Mouse (Mus musculus): ENCODE data around the gene 0610037L13Rik.
A peak's percentile ranks its signal among the peaks of the same experiment; 100 is the strongest.

The 0610037L13Rik gene

DNA sequence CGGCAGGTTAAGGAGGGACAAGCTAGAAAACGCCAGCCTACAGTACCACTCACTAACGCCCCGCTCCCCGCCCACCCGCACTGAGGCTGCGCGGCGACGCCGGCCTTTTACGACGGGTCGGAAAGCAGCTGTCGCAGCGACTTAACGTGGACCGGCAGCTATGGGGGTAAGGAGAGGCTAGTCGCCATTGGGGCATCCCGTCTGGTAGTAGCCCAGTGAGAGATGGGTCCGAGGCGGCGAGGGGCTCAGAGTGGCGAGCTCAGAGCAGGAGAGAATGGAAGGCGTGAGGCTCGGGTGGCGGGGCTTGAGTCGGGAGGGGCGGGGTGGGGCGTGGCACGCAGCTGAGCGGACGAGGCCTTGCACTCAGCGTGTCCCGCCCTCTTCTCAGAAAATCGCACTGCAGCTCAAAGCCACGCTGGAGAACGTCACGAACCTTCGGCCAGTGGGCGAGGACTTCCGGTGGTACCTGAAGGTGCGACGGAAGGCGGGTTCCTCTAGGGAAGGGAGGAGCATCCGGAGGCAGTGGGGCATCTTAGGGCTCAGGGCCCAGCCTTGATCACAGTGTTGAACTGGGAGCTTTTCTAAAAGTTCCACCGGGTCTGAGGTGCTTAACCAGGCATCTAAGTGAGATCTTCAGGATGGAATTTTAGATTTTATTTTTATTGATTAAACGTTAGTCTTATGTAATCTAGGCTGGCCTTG is at the start of gene 0610037L13Rik:
0610037L13Rik (plus strand) TSS at position 83 of the 702 bp plus-strand sequence.
- peak; percentile 91 for DNase-seq (ENCODE audit: low spot score)

- no peak for DNase-seq (ENCODE audit: low spot score)
These were observed 45.9 kb upstream of the 0610037L13Rik start for GRCm38 (mm10) chr4:107843687-107844086.

DNA sequence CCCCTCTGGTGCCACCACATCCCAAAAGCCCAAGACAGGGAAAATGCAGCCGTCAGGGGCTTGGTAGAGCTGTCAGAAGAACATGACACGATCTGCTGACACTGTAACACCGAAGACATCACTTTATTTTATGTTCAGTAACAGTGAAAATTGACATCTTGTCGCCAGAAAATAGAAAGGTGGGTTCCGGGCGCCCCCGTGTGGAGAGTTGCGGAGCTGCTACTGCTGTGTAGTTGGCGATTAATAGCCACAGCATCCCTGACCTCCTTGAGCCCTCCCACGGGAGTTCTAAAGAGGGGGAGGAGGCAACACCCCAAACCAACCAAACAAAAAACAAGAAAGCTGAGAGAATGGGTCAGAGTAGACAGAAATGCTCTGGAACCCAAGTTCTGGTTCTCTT is 44.6 kb upstream of the 0610037L13Rik start:
- DNase-seq (ENCODE audit: low spot score) = peak; percentile 76

DNA sequence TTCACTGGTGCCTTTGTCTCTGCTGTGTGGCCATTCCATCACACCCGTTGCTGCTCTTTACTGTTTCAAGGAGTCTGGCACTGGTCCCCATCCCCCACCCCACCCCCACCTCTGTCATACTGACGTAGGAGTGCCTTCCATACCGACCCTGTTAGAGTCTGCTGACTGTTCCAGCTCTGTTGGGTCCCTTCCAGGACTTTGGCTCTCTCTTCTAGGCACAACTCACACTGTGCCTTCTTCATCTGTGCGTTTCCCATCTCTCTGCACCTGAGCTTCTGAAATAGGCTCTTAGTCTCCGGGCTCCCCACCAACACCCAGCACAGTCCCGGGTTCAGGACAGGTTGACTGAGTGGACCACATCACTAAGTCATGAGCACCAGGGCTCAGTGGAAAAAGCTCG is 42.8 kb upstream of the 0610037L13Rik start:
- DNase-seq (ENCODE audit: low spot score) = no peak

DNA sequence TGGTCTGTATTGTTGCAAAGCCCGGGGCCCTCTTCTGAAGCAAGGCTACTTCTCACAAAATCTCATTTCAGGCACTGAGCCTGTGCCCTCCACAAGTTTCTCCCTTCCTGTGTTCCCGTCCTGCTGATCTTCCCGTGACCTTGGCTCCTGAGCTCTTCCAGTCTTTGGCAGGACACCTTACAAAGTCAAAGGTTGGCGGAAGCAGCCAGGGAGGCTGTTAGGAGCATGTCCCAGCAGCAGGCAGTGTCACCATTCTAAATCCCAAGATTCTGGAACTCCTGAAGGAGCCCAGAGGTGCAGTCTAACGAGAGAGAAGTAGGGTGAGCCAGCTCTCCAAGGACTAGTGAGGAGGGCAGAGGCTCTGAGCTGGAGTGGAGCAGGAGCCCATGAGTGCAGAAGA is 41.1 kb upstream of the 0610037L13Rik start:
- DNase-seq (ENCODE audit: low spot score) = no peak

DNA sequence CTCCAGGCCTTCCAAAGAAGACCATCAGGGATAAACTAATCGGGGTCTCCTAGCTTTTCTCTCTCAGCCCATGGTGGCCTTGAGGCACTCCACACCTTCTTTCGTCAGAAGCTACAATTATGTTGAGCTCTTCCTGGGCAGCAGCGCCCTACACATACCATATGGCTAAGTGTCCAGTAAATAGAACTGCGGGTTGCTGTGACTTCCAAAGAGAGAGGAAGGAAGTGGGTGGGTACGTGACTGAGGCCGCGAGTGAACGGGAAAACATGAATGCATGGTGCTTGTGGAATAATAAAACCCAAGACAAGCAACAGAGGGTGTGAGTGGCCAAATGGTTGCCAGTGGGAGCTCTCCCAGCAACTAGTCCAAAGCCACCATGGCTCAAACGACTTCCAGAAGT is 40.0 kb upstream of the 0610037L13Rik start:
- no peak for DNase-seq (ENCODE audit: low spot score)

GRCm38 (mm10) chr4:107850091-107850490 is 39.5 kb upstream of the 0610037L13Rik start:
- no peak for DNase-seq (ENCODE audit: low spot score)

DNA sequence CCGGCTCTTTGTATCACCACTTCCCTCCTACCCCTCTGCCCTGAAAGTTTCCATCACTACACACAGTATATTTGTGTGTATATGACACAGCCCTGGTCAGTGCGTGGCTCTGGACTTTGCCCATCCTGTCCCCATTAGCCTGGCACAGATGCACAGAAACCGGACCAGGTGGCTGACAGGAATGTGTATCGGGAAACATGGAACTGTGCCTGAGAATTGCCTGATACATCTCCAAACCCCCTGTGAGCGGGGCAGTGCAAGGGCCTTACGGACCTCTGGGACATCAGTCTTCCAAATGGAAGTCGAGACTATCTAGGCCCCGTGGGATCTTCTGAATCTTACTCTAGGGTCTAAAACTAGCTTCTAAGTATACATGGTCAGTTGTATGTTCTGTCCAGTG is 36.3 kb upstream of the 0610037L13Rik start:
- DNase-seq (ENCODE audit: low spot score) = no peak

GRCm38 (mm10) chr4:107853836-107854235 is 35.8 kb upstream of the 0610037L13Rik start:
- no peak for DNase-seq (ENCODE audit: low spot score)

DNA sequence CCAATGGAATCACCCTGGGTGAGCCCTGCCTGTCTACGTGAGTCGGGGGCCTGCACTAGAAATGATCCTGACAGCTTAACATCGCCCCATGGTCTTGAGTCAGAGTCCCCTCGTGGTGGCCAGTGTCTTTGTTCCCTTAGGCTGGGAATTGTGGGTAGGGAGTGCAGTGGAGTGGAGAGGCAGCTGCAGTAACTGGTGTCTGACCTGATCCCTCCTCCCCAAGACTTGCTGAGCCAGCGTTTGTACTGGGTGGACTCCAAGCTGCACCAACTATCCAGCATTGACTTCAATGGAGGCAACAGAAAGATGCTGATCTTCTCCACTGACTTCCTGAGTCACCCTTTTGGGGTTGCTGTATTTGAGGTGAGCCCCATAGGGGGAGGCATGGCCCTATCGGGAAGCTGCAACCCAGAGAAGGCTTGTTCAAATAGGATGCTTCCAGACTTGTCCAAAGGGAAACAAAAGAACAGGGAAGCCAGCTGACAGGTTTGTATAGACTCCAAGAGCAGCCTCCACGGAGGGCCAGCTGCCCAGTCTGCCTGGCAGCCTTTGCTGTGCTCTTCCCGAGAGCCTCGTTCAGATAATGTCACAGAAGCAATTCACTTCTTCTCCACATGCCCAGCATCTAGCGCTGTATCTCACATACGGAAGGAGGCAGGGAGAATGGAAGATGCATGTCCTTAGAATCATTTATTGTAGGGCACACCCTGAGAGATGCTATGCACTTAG is 32.5 kb upstream of the 0610037L13Rik start:
- no peak for DNase-seq (ENCODE audit: low spot score)

DNA sequence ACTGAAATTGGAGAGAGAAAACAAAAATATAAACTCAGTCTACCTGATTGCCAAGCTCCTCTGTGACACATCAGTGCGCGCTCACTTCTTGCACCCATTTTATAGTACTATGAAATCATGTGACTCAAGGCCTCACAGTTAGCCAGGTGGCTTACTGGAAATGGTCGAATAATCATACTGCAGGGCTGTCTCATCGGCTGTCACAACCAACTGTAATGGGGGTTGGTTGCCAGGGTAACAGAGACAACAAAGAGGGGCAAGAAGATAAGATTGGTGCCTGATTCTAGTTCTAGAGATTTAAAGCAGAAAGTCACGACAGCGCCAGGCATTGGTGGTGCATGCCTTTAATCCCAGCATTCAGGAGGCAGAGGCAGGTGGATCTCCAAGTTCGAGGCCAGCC is 30.6 kb upstream of the 0610037L13Rik start:
- DNase-seq (ENCODE audit: low spot score) = no peak

- no peak for DNase-seq (ENCODE audit: low spot score)
These were observed 24.7 kb upstream of the 0610037L13Rik start for GRCm38 (mm10) chr4:107864866-107865265.

DNA sequence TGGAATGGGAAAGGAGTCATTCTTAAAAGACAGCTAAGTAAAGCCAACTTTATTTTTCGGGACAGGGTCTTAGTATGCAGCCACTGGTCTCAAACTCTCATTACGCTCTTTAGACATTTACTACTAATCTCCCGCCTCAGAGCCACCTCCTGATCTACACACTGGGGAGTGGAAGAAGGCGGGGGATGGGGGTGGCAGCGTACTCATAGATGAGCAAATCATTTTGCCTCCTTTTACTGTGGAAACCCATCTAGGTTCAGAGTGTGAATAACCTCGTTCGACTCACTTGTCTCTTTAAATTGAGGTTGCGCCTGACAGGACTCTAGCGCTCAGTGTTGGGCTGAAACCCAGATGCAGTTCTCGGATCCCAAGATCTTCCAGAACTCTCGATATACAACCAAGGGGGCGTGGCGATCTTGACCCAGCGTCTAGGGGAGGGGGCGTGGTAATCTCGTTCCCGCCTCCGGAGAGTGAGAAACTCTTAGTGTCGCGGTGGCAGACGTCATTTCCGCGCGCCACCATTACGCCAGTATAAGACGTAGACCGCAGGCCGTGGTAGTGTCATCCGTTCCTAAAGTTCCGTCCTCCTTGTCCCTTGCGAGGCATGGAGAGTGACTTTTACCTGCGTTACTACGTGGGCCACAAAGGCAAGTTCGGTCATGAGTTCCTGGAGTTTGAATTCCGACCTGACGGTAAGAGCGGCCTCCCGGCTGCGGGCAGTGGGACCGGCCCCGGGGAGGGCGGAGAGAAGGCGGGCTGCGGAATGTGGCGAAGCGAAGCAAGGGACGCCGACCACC is 10.2 kb upstream of the 0610037L13Rik start, which contains the start of gene Magoh:
Magoh (plus strand) TSS at position 502 of the 797 bp plus-strand sequence.
- peak; percentile 95 for DNase-seq (ENCODE audit: low spot score)

- DNase-seq (ENCODE audit: low spot score) = no peak
These were observed 8.0 kb upstream of the 0610037L13Rik start for GRCm38 (mm10) chr4:107881631-107882030.

GRCm38 (mm10) chr4:107886371-107886770 is 3.2 kb upstream of the 0610037L13Rik start:
- DNase-seq (ENCODE audit: low spot score) = no peak

- DNase-seq (ENCODE audit: low spot score) = no peak
These were observed 255 bp upstream of the 0610037L13Rik start for GRCm38 (mm10) chr4:107889385-107889730.

DNA sequence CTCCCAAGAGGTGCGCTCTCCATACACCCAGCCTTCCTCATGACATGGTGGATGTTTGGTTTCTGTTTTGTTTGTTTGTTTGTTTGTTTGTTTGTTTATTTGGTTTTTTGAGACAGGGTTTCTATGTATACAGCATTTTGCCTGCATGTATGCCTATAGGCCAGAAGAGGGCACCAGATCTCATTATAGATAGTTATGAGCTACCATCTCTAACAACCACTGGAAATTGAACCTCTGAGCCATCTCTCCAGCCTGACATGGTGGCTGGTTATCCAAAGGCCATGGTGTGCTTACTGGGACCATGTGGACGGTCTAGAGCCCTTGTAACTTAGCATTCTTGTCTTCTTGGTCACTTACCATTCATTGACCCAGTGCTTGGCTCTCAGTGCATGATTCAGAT is 3.0 kb downstream of the 0610037L13Rik start:
- no peak for DNase-seq (ENCODE audit: low spot score)

DNA sequence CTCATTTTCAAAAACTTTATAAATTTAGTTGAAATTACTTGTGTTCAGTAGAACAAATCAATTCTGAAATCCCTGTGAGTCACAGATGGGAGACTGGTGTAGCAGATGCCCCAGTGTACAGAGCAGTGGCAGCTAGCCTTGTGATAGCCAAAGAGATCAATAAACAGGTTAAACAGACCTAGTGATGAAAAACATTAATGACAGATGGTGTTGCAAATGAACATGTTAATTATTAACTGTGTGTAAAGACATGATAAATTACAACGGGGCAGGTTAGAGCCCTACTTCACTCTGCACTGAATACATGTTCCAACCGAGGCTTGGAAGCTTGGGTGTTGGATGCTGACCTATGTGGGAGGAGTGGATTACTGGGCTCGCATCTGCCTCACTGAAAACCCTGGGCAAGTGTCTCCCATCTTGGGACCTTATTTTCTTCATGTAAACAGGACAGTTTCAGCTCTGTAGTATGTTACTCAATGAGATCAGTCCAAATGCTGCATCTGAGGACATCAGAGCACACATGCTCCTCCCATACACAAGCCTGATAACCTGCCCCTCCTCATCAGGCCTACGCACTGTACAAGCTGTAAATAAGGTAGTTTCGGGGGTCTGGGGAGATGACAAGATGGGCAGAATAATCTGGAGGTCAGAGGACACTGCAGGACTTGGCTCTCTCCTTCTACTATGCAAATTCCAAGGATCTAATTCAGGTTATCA is 9.8 kb downstream of the 0610037L13Rik start:
- no peak for DNase-seq (ENCODE audit: low spot score)

DNA sequence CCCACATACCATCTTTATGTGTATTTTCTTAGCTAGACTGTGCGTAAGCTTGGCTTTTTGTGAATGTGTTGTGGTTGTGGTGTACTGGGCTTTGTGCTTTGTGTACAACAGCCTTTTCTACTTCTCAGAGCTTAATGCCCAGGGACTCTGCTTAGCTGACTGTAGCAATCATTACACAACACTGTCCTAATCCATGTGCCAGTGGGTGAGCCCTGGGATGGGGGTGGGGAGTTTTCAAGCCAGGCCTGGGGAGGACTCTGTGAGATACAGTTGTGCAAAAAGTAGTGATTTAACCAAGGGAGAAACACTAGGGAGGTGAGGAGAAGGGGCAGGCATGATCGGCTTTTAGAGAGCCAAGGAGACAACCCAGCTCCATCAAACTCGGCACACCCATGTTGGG is 10.6 kb downstream of the 0610037L13Rik start:
- no peak for DNase-seq (ENCODE audit: low spot score)

DNA sequence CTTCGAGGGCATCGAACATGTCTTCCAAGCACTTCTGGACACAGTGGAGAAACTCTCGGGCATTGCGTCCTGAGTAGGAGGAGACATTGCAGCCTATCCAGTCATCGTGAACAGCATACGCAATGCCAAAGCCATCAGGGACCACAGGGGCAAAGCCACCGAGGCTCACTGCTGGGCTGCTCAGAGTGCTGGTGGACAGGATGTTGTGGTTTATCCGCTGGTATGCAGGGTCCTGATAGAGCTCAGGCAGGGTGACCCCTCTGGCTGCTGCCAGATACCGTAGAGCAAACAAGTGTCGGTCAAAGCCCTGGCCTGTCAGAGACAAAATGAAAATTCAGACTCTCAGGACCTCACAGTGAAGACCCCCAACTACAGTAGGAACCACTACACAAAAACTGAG is 14.6 kb downstream of the 0610037L13Rik start:
- DNase-seq (ENCODE audit: low spot score) = no peak

GRCm38 (mm10) chr4:107906561-107906960 is 16.9 kb downstream of the 0610037L13Rik start:
- DNase-seq (ENCODE audit: low spot score) = no peak

GRCm38 (mm10) chr4:107910020-107910419 is 20.4 kb downstream of the 0610037L13Rik start:
- no peak for DNase-seq (ENCODE audit: low spot score)

Measured in urinary bladder, postnatal 25 days (tissue).